Mouse (Mus musculus) erythroblast, embryonic 14.5 days (primary cell): Measurements from ENCODE around the gene Psap.

ENCODE experiments used
- GATA1 ChIP-seq: IDR thresholded peaks from 2 replicates; pipeline ENCODE4 v1.6.1; 2012; ENCODE audit warnings: low read length, inconsistent platforms, mixed read lengths
- TAL1 ChIP-seq: IDR thresholded peaks from 3 replicates; pipeline ENCODE4 v1.6.1; 2012; ENCODE audit warnings: low read length, inconsistent platforms, mixed read lengths

DNA sequence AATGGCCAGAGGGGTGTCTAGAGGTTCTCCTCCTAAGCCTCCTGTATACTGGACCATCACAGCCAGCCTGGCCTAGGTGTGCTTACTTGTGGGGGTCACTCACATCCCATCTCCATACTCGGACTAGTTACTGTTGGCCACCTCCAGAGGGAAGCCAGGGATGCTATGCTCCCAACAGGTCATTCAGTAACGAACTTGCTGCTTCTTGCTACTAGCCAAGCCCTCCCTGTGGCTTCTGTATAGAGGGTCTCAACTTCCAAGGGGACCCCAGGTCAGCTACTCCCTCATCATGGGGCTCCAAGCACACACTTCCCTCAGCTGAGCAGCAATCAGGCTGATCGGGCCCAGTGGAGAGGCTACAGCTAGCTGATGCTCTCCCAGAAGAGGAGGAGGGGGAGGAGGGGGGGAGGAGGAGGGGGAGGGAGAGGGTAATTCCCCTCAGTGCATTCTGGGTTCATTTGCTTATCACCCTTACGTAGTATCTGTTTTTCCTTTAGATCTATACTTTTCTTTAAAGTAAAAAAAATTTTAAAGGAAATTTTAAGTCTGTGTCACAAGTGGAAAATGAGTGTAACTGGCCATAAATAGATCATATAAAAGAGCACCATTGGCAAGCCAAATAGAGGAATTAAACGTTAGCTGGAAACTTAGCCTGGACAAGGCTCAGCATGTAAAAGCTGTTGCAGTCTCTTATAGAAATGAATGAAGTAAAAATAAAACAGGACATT lies 72.8 kb downstream of the Psap start:
- no peak for TF ChIP-seq GATA1
- no peak for TF ChIP-seq TAL1
